In genomic region chr4:45757941-45758340, GRCm38 (mm10) we compare ENCODE assay signal across 21 mouse cellular contexts. TPM values are rescaled to one million over a fixed set of nuclear protein-coding genes. Genes with fewer than 3 reads are reported as not detected.
DNase-seq lines count a peak whose midpoint lies in the region; ATAC-seq lines count a peak whose summit lies in the region.
"Had no signal": no experiment of that assay in that cellular context is flagged by ENCODE, and none has a peak within 500 bp of the region (broad histone marks: within the 10 kb centered on the region; RNA-seq: fewer than 3 reads in every experiment).

No protein-coding gene starts in this region.

- no peaks in the 10 kb centered on the region for H3K9me3 ChIP-seq in forebrain, embryonic 10.5 days
- no peaks in the 10 kb centered on the region for H3K9me3 ChIP-seq in forebrain, embryonic 14.5 days (replicated peaks; ENCODE audit: control insufficient read depth, low read length)
- H3K9me3 ChIP-seq in hindbrain, embryonic 10.5 days: no peaks in the 10 kb centered on the region
- no peaks in the 10 kb centered on the region for H3K9me3 ChIP-seq in hindbrain, embryonic 16.5 days (ENCODE audit: control insufficient read depth, low read length)
- no peaks in the 10 kb centered on the region for H3K9me3 ChIP-seq in kidney, embryonic 15.5 days (replicated peaks)
- H3K9me3 ChIP-seq in neural tube, embryonic 11.5 days (ENCODE audit: control insufficient read depth, low read length): no peaks in the 10 kb centered on the region
- H3K9me3 ChIP-seq: embryonic facial prominence, embryonic 10.5 days; G1E had no signal

- no peak for DNase-seq in forebrain, embryonic 10.5 days (ENCODE audit: extremely low spot score, low spot score)
- no peak for DNase-seq in forebrain, embryonic 14.5 days (ENCODE audit: low spot score)
- DNase-seq in hindbrain, embryonic 10.5 days (ENCODE audit: low spot score): no peak
- no peak for DNase-seq in kidney, adult 9 months
- DNase-seq in neural tube, embryonic 11.5 days (ENCODE audit: low spot score): no peak
- DNase-seq in neural tube, embryonic 10.5 days (ENCODE audit: extremely low spot score, low spot score): no peak
- DNase-seq: adrenal gland, adult 8-10 months; adrenal gland, postnatal 36 days; B cell, adult 2 months; cerebellum, adult 2 months; cerebellum, postnatal 10 days; forebrain, postnatal 0 days; gastrocnemius, postnatal 14 days; heart, adult 2 months; heart, postnatal 10 days had no signal

- 56% methylated on average over 5 of the region's 5 CpGs for WGBS in forebrain, embryonic 10.5 days
- WGBS in forebrain, embryonic 14.5 days: 43% methylated on average over 5 of the region's 5 CpGs
- WGBS in hindbrain, embryonic 10.5 days: 55% methylated on average over 5 of the region's 5 CpGs
- 39% methylated on average over 5 of the region's 5 CpGs for WGBS in hindbrain, embryonic 16.5 days
- WGBS in kidney, embryonic 15.5 days: 17% methylated on average over 5 of the region's 5 CpGs
- 32% methylated on average over 5 of the region's 5 CpGs for WGBS in neural tube, embryonic 11.5 days

- no peaks in the 10 kb centered on the region for H3K36me3 ChIP-seq in forebrain, embryonic 10.5 days (replicated peaks)
- no peaks in the 10 kb centered on the region for H3K36me3 ChIP-seq in forebrain, embryonic 14.5 days (ENCODE audit: control insufficient read depth, insufficient read depth, low read length)
- H3K36me3 ChIP-seq in hindbrain, embryonic 10.5 days: no peaks in the 10 kb centered on the region
- H3K36me3 ChIP-seq in hindbrain, embryonic 16.5 days (ENCODE audit: control insufficient read depth, insufficient read depth, low read length): no peaks in the 10 kb centered on the region
- no peaks in the 10 kb centered on the region for H3K36me3 ChIP-seq in kidney, embryonic 15.5 days
- no peaks in the 10 kb centered on the region for H3K36me3 ChIP-seq in neural tube, embryonic 11.5 days (ENCODE audit: control insufficient read depth, insufficient read depth, low read length)
- H3K36me3 ChIP-seq: embryonic facial prominence, embryonic 10.5 days; G1E had no signal

- 0 out of 2 replicates have a peak overlapping the region, but pooled peaks have one; percentile 26 for H3K27ac ChIP-seq in forebrain, embryonic 10.5 days
- no peak overlapping the region for H3K27ac ChIP-seq in forebrain, embryonic 14.5 days (ENCODE audit: low read depth, low read length)
- H3K27ac ChIP-seq in hindbrain, embryonic 10.5 days: peak overlapping the region; percentile 24; the same call in 1 of the 2 replicates
- no peak overlapping the region for H3K27ac ChIP-seq in hindbrain, embryonic 16.5 days (ENCODE audit: low read depth, low read length)
- H3K27ac ChIP-seq in kidney, embryonic 15.5 days: peak overlapping the region; percentile 18; the same call in 1 of the 2 replicates
- H3K27ac ChIP-seq in neural tube, embryonic 11.5 days (ENCODE audit: low read depth, low read length): 0 out of 2 replicates have a peak overlapping the region, but pooled peaks have one; percentile 39
- H3K27ac ChIP-seq: embryonic facial prominence, embryonic 10.5 days; heart, adult 2 months; hindbrain, postnatal 0 days had no signal

- H3K27me3 ChIP-seq in forebrain, embryonic 10.5 days (ENCODE audit: poor library complexity, severe bottlenecking): peaks cover 75% of the 10 kb centered on the region
- H3K27me3 ChIP-seq in forebrain, embryonic 14.5 days (replicated peaks; ENCODE audit: control insufficient read depth, insufficient read depth, low read length): no peaks in the 10 kb centered on the region
- H3K27me3 ChIP-seq in hindbrain, embryonic 10.5 days (ENCODE audit: insufficient read depth, poor library complexity, severe bottlenecking): peaks cover 54% of the 10 kb centered on the region
- no peaks in the 10 kb centered on the region for H3K27me3 ChIP-seq in hindbrain, embryonic 16.5 days (replicated peaks; ENCODE audit: control insufficient read depth, insufficient read depth, low read length)
- H3K27me3 ChIP-seq in kidney, embryonic 15.5 days: peaks cover 10% of the 10 kb centered on the region
- 0 out of 2 replicates have a peak, but pooled peaks cover 2% of the 10 kb centered on the region for H3K27me3 ChIP-seq in neural tube, embryonic 11.5 days (ENCODE audit: control insufficient read depth, insufficient read depth, low read length)

- peaks cover 60% of the 10 kb centered on the region for H3K4me1 ChIP-seq in forebrain, embryonic 10.5 days
- peaks cover 47% of the 10 kb centered on the region for H3K4me1 ChIP-seq in forebrain, embryonic 14.5 days (ENCODE audit: control insufficient read depth, insufficient read depth, low read length)
- H3K4me1 ChIP-seq in hindbrain, embryonic 10.5 days (replicated peaks): peaks cover 60% of the 10 kb centered on the region
- peaks cover 14% of the 10 kb centered on the region for H3K4me1 ChIP-seq in hindbrain, embryonic 16.5 days (ENCODE audit: control insufficient read depth, insufficient read depth, low read depth, low read length)
- peaks cover 44% of the 10 kb centered on the region for H3K4me1 ChIP-seq in kidney, embryonic 15.5 days
- H3K4me1 ChIP-seq in neural tube, embryonic 11.5 days (ENCODE audit: control insufficient read depth, insufficient read depth, low read length): peaks cover 13% of the 10 kb centered on the region

- H3K9ac ChIP-seq in forebrain, embryonic 14.5 days (ENCODE audit: low read length): no peak overlapping the region
- no peak overlapping the region for H3K9ac ChIP-seq in hindbrain, embryonic 16.5 days (ENCODE audit: low read depth, low read length)
- no peak overlapping the region for H3K9ac ChIP-seq in kidney, embryonic 15.5 days
- H3K9ac ChIP-seq in neural tube, embryonic 11.5 days (ENCODE audit: low read length): no peak overlapping the region
- H3K9ac ChIP-seq: forebrain, postnatal 0 days had no signal

- H3K4me3 ChIP-seq in forebrain, embryonic 10.5 days: no peak overlapping the region
- no peak overlapping the region for H3K4me3 ChIP-seq in forebrain, embryonic 14.5 days (ENCODE audit: low read depth, low read length)
- H3K4me3 ChIP-seq in hindbrain, embryonic 10.5 days: no peak overlapping the region
- no peak overlapping the region for H3K4me3 ChIP-seq in hindbrain, embryonic 16.5 days (ENCODE audit: low read length)
- no peak overlapping the region for H3K4me3 ChIP-seq in kidney, embryonic 15.5 days (replicated peaks)
- no peak overlapping the region for H3K4me3 ChIP-seq in neural tube, embryonic 11.5 days (ENCODE audit: low read depth, low read length)
- H3K4me3 ChIP-seq: embryonic facial prominence, embryonic 10.5 days; heart, adult 2 months had no signal

- no peak for ATAC-seq in forebrain, embryonic 14.5 days
- no peak for ATAC-seq in hindbrain, embryonic 16.5 days
- ATAC-seq in kidney, embryonic 15.5 days (replicated peaks; ENCODE audit: low FRiP score): peak; percentile 46
- no peak for ATAC-seq in neural tube, embryonic 11.5 days (ENCODE audit: insufficient read depth, low FRiP score, low TSS enrichment)
- ATAC-seq: CD4-positive, CD25-positive, alpha-beta regulatory T cell, adult 4 months; forebrain, postnatal 0 days; hindbrain, postnatal 0 days had no signal

- H3K4me2 ChIP-seq in forebrain, embryonic 14.5 days (ENCODE audit: low read length): no peak overlapping the region
- H3K4me2 ChIP-seq in hindbrain, embryonic 16.5 days (ENCODE audit: low read length): no peak overlapping the region
- no peak overlapping the region for H3K4me2 ChIP-seq in kidney, embryonic 15.5 days
- H3K4me2 ChIP-seq in neural tube, embryonic 11.5 days (ENCODE audit: low read depth): no peak overlapping the region

RNA-seq across cellular contexts. Expression of gene Aldh1b1, which starts 40.9 kb away (rescaled TPM):
- polyA plus RNA-seq in forebrain, embryonic 10.5 days (2016; fragmentation: Nextera tagmentation; extraction: Ambion mirVana): 3.6 and 4.3 TPM in 2 replicates
- 14.0 and 16.4 TPM in 2 replicates for polyA plus RNA-seq in forebrain, embryonic 14.5 days (2014; fragmentation: Nextera tagmentation; extraction: Ambion mirVana)
- polyA plus RNA-seq in hindbrain, embryonic 10.5 days (2016; fragmentation: Nextera tagmentation; extraction: Ambion mirVana): 7.3 and 7.4 TPM in 2 replicates
- 20.8 and 22.5 TPM in 2 replicates for polyA plus RNA-seq in hindbrain, embryonic 16.5 days (2015; fragmentation: Nextera tagmentation; extraction: Ambion mirVana)
- 10.8 and 11.2 TPM in 2 replicates for polyA plus RNA-seq in kidney, embryonic 15.5 days (2015; fragmentation: Nextera tagmentation; extraction: Ambion mirVana)
- polyA plus RNA-seq in neural tube, embryonic 11.5 days (2014; fragmentation: Nextera tagmentation; extraction: Ambion mirVana): 4.1 and 4.6 TPM in 2 replicates
- polyA plus RNA-seq: G1E had no signal

Comparison
In these comparisons a context has a peak if more than half of its experiments do, and no peak if none do; other contexts are left out.
1. H3K27ac ChIP-seq: peak in forebrain, embryonic 10.5 days (single experiment), hindbrain, embryonic 10.5 days (single experiment), kidney, embryonic 15.5 days (single experiment) and neural tube, embryonic 11.5 days (single experiment); none in forebrain, embryonic 14.5 days (single experiment) and hindbrain, embryonic 16.5 days (single experiment).